Mouse (Mus musculus) left cerebral cortex, adult 6 months (tissue): ENCODE results near the gene Gm4924. TPM values are rescaled to one million over a fixed set of nuclear protein-coding genes. Genes with fewer than 3 reads are reported as not detected.

ENCODE experiments used
- long read RNA-seq, 2 experiments: library from polyadenylated mRNA; unstranded; transcript quantifications; one replicate each; pipeline ENCODE4 v2.0.0; 2019 to 2020
- polyA plus RNA-seq: library from polyadenylated mRNA; unstranded; fragments of <200 nt; fragmentation: Nextera tagmentation; gene quantifications from 2 replicates; pipeline ENCODE4 v1.2.3, GENCODE M21; 2021

Gene Gm4924
- polyA plus RNA-seq: 7.6 and 9.7 TPM in 2 replicates
- long read RNA-seq, experiment 1, transcript Gm4924-203 (4 exons, 3,330 nt): major isoform, 5 of 20 reads
- long read RNA-seq, experiment 1, partial matches to known transcripts: 1 of 20 reads
- long read RNA-seq, experiment 1, other reads (novel, unspliced or antisense): 13 of 20 reads
- long read RNA-seq, experiment 2, partial matches to known transcripts: 0 of 7 reads
- long read RNA-seq, experiment 2, other reads (novel, unspliced or antisense): 4 of 7 reads

GRCm38 (mm10) chr10:82354083-82355010 is at the start of gene Gm4924:
TSS of gene Gm4924 (plus strand) at chr10:82354255.

GRCm38 (mm10) chr10:82316482-82316881 is 37.6 kb upstream of the Gm4924 start, which contains the start of gene 4932415D10Rik:
TSS of gene 4932415D10Rik (minus strand) at chr10:82316582.

Other genes with a start within 250 kb of the Gm4924 start
- 3.1 and 4.5 TPM in 2 replicates for gene AU041133, start 226.2 kb upstream of the Gm4924 start, polyA plus RNA-seq
- gene Zfp938, start 113.0 kb upstream of the Gm4924 start, polyA plus RNA-seq: 17.5 and 22.0 TPM in 2 replicates
- not detected in 2 replicates for gene 4932415D10Rik, start 37.7 kb upstream of the Gm4924 start, polyA plus RNA-seq
- gene Gm1553, start 138.4 kb downstream of the Gm4924 start, polyA plus RNA-seq: not detected in 2 replicates